10 mouse cellular contexts compared by ENCODE assay signal in genomic region chr10:67518733-67519132, GRCm38 (mm10).
"Had no signal": no experiment of that assay in that cellular context is flagged by ENCODE, and none has a peak within 500 bp of the region (broad histone marks: within the 10 kb centered on the region; RNA-seq: fewer than 3 reads in every experiment).

No protein-coding gene starts in this region.

- ATAC-seq: liver, postnatal 0 days; lung, postnatal 0 days; midbrain, embryonic 13.5 days; midbrain, embryonic 15.5 days had no signal

- DNase-seq: liver, postnatal 0 days; lung, adult 2 months; lung, postnatal 14 days; lung, postnatal 36 days; right cerebral cortex, postnatal 14 days; thymus, postnatal 14 days; thymus, postnatal 36 days had no signal
